Mouse (Mus musculus): ENCODE measurements around the gene Axin1.

Gene Axin1

DNA sequence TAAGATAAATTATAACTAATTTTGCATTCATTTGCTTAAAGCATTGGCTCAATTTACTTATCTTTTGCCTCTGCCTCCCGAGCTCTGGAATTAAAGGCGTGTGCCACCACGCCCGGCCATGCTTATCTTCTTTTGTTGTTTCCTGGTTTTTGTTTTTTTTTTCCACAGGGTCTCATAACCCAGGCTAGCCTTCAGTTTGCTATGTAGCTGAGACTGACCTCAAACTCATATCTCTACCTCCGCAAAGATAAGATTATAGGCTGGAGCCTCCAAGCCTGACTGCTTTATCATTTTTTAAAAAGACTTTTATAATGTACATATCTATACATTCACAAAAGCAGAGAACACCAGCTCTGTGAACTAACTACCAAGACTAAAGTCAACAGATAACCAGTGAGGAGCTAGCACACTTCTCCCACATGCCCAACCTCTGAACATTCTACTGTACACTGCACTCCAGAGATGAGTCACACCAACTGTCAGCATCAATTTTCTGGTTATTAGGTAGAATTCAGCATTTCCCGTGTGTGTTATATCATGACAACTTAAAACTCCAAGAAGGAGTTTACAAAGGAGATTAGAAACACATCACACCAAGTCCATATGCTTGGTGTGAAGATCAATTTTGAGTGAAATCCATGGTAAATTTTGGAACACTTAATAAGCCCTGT is 101.8 kb downstream of the Axin1 start:
- DNase-seq (ENCODE audit: low read depth): peak; percentile 50

DNA sequence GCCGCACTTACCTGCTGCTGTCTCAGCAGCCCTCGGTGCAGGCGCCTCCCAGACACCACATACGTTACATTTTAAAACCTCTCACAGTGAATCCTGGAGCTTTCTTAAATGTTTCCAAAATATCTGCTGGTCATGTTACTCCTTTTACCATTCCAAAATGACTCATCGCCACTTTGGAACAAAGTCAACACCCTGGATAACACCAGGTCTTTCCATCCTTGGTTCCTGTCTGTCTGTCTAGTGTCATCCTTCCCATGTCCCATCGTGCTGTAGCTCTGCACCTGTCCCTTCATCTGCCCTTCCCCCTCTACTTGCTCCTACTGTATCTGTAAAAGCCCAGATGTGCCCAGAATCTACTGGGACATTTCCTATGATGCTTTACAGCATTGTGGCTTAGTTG is 102.5 kb downstream of the Axin1 start:
- DNase-seq (ENCODE audit: low read depth): no peak

GRCm38 (mm10) chr17:26243471-26244100 is 105.1 kb downstream of the Axin1 start:
- no peak for DNase-seq (ENCODE audit: low read depth)

DNA sequence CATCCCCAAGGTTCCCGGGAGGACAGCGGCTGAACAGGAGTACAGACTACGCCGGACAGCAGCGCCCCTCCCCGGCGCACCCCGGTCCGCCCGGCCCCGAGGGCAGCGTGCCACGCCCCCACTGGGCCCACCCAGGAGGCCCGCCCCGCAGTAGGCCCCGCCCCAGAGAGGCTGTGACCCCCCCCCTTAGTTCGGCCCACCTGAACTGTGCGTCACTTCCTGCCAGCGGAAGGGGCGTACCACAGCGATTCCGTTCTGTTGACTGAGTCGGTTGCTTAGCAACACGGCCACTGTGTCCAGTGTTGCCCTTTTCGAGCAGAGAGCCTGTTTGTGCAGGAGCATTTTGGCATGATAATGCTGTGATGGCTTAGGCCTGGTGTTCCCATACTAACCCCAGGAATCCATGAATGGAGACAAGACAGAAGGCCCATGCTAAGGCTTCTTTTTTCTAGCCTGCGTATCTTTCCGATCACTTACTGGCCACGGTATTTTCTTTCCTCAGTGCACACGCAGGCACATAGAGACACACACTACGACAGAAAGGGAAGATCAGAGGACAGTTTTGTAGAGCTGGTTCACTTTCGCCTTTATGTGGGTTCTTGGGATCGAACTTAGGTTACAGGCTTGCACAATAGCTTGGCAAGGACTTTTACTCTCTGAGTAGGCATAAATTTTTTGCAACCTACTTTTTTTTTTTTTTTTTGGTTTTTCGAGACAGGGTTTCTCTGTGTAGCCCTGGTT is 105.8 kb downstream of the Axin1 start, which contains the start of gene Fam234a:
TSS of gene Fam234a (minus strand) at position 142 of the 741 bp plus-strand sequence.
- peak; percentile 86 for DNase-seq (ENCODE audit: low read depth)

Data from c-Kit-positive CD71-positive TER-119-negative erythroid progenitor cells, embryonic 14.5 days (primary cell).